ENCODE assay signal across 8 mouse cellular contexts in genomic region chr14:14013252-14013711, GRCm38 (mm10). TPM values are rescaled to one million over a fixed set of nuclear protein-coding genes. Genes with fewer than 3 reads are reported as not detected.
DNase-seq lines count a peak whose midpoint lies in the region; ATAC-seq and TF ChIP-seq lines count a peak whose summit lies in the region.

No protein-coding gene starts in this region.

- intact Hi-C loops in heart, postnatal 25 days (cut with DNase I), result loop anchor here (2.0 kb wide), 1 partner anchor 86 kb away; no protein-coding TSS in a partner anchor

- H3K4me1 ChIP-seq in heart, embryonic 10.5 days, result peaks cover 5% of the 10 kb centered on the region; the same call in 1 of the 2 replicates
- peaks cover 14% of the 10 kb centered on the region; the same call in 1 of the 2 replicates for H3K4me1 ChIP-seq in forebrain, postnatal 0 days (ENCODE audit: insufficient read depth)
- H3K4me1 ChIP-seq in limb, embryonic 14.5 days (ENCODE audit: control insufficient read depth, insufficient read depth, low read length), result peaks cover 5% of the 10 kb centered on the region; the same call in 1 of the 2 replicates
- no peaks in the 10 kb centered on the region; the same call in 1 of the 2 replicates for H3K4me1 ChIP-seq in midbrain, postnatal 0 days (ENCODE audit: insufficient read depth, low read length)

- H3K27ac ChIP-seq in heart, embryonic 10.5 days, result peak overlapping the region; percentile 99
- peak overlapping the region; percentile 98 for H3K27ac ChIP-seq in forebrain, postnatal 0 days (ENCODE audit: low read depth, low read length)
- H3K27ac ChIP-seq in limb, embryonic 14.5 days (replicated peaks; ENCODE audit: low read depth, low read length), result peak overlapping the region; percentile 100
- H3K27ac ChIP-seq in midbrain, postnatal 0 days (ENCODE audit: low read depth, low read length), result peak overlapping the region; percentile 96

- H3K4me3 ChIP-seq in heart, embryonic 10.5 days, result peak overlapping the region; percentile 88
- peak overlapping the region; percentile 57 for H3K4me3 ChIP-seq in C2C12 (ENCODE audit: insufficient read depth, poor library complexity, severe bottlenecking)
- H3K4me3 ChIP-seq in forebrain, postnatal 0 days (ENCODE audit: low read depth, low read length), result peak overlapping the region; percentile 96
- peak overlapping the region; percentile 77 for H3K4me3 ChIP-seq in limb, embryonic 14.5 days (replicated peaks; ENCODE audit: low read length)
- H3K4me3 ChIP-seq in midbrain, postnatal 0 days (ENCODE audit: low read depth, low read length), result peak overlapping the region; percentile 94

- peak; percentile 45 for ATAC-seq in forebrain, postnatal 0 days
- ATAC-seq in limb, embryonic 14.5 days (ENCODE audit: low FRiP score, low read depth), result peak; percentile 60
- peak; percentile 70 for ATAC-seq in midbrain, postnatal 0 days (ENCODE audit: low FRiP score)

- H3ac ChIP-seq in C2C12 (ENCODE audit: control insufficient read depth, insufficient read length, low read depth), result peak overlapping the region; percentile 93

- peaks cover 11% of the 10 kb centered on the region for H3K79me2 ChIP-seq in C2C12 (ENCODE audit: control insufficient read depth, insufficient read depth)

- H3K4me2 ChIP-seq in forebrain, postnatal 0 days (ENCODE audit: low read depth), result peak overlapping the region; percentile 83
- peak overlapping the region; percentile 78 for H3K4me2 ChIP-seq in limb, embryonic 14.5 days (replicated peaks; ENCODE audit: low read depth, low read length, severe bottlenecking)
- H3K4me2 ChIP-seq in midbrain, postnatal 0 days (ENCODE audit: low read depth, low read length, poor library complexity, severe bottlenecking), result peak overlapping the region; percentile 91

- no peaks in the 10 kb centered on the region for H3K9me3 ChIP-seq in heart, embryonic 10.5 days
- no peaks in the 10 kb centered on the region for H3K9me3 ChIP-seq in forebrain, postnatal 0 days (ENCODE audit: low read length)
- H3K9me3 ChIP-seq in limb, embryonic 14.5 days (ENCODE audit: control insufficient read depth, low read length), result no peaks in the 10 kb centered on the region
- H3K9me3 ChIP-seq in midbrain, postnatal 0 days (ENCODE audit: low read length), result no peaks in the 10 kb centered on the region

- no peak for TF ChIP-seq POLR2A in brain, embryonic 14.5 days (IDR thresholded peaks at IDR 0.05; ENCODE audit: borderline replicate concordance, extremely low read depth, insufficient read depth, insufficient read length, poor library complexity, severe bottlenecking)
- TF ChIP-seq POLR2A in limb, embryonic 14.5 days (IDR thresholded peaks at IDR 0.05; ENCODE audit: borderline replicate concordance, extremely low read depth, insufficient read depth, insufficient read length), result no peak

- no peak for TF ChIP-seq CTCF in C2C12 (IDR thresholded peaks at IDR 0.05; ENCODE audit: control insufficient read depth, insufficient read depth, insufficient read length)
- TF ChIP-seq CTCF in brain, embryonic 14.5 days (IDR thresholded peaks at IDR 0.05; ENCODE audit: borderline replicate concordance, extremely low read depth, insufficient read depth, insufficient read length), result no peak
- TF ChIP-seq CTCF in forebrain, postnatal 0 days (IDR thresholded peaks at IDR 0.05; ENCODE audit: low read depth), result no peak
- no peak for TF ChIP-seq CTCF in midbrain, postnatal 0 days (IDR thresholded peaks at IDR 0.05)

- 0% methylated on average over 24 of the region's 27 CpGs for WGBS in heart, embryonic 10.5 days
- 3% methylated on average over 20 of the region's 27 CpGs for WGBS in forebrain, postnatal 0 days
- under 1% methylated on average over 9 of the region's 27 CpGs for WGBS in limb, embryonic 14.5 days
- WGBS in midbrain, postnatal 0 days, result 1% methylated on average over 13 of the region's 27 CpGs

- H3K79me3 ChIP-seq in C2C12 (ENCODE audit: low read depth), result no peaks in the 10 kb centered on the region

- peak overlapping the region; percentile 98 for H3K9ac ChIP-seq in forebrain, postnatal 0 days
- peak overlapping the region; percentile 100 for H3K9ac ChIP-seq in limb, embryonic 14.5 days (ENCODE audit: low read depth, low read length, severe bottlenecking)
- peak overlapping the region; percentile 97 for H3K9ac ChIP-seq in midbrain, postnatal 0 days (replicated peaks; ENCODE audit: low read length, poor library complexity, severe bottlenecking)

- DNase-seq in heart, embryonic 10.5 days (ENCODE audit: low spot score), result peak; percentile 78
- no peak for DNase-seq in heart, postnatal 25 days (ENCODE audit: low spot score)
- peak; percentile 53 for DNase-seq in brain, embryonic 14.5 days (ENCODE audit: low read depth)
- DNase-seq in forebrain, postnatal 0 days, result no peak
- no peak for DNase-seq in limb, embryonic 14.5 days (ENCODE audit: low spot score)
- DNase-seq in midbrain, postnatal 0 days (ENCODE audit: low spot score), result peak; percentile 24
- DNase-seq in gastrocnemius, postnatal 25 days, result no peak

- no peaks in the 10 kb centered on the region for H3K27me3 ChIP-seq in heart, embryonic 10.5 days (ENCODE audit: insufficient read depth, poor library complexity, severe bottlenecking)
- no peaks in the 10 kb centered on the region for H3K27me3 ChIP-seq in C2C12 (ENCODE audit: control insufficient read depth, insufficient read depth, insufficient read length)
- no peaks in the 10 kb centered on the region for H3K27me3 ChIP-seq in forebrain, postnatal 0 days (ENCODE audit: insufficient read depth, low read length)
- H3K27me3 ChIP-seq in limb, embryonic 14.5 days (ENCODE audit: control insufficient read depth, insufficient read depth, low read length), result no peaks in the 10 kb centered on the region
- H3K27me3 ChIP-seq in midbrain, postnatal 0 days (ENCODE audit: insufficient read depth, low read length), result no peaks in the 10 kb centered on the region

- H3K36me3 ChIP-seq in heart, embryonic 10.5 days, result peaks cover 11% of the 10 kb centered on the region; the same call in 1 of the 2 replicates
- peaks cover 9% of the 10 kb centered on the region for H3K36me3 ChIP-seq in C2C12 (ENCODE audit: control insufficient read depth, insufficient read depth)
- H3K36me3 ChIP-seq in forebrain, postnatal 0 days (ENCODE audit: insufficient read depth), result 0 out of 2 replicates have a peak, but pooled peaks cover 3% of the 10 kb centered on the region
- H3K36me3 ChIP-seq in limb, embryonic 14.5 days (ENCODE audit: control insufficient read depth, insufficient read depth, low read length), result peaks cover 11% of the 10 kb centered on the region
- no peaks in the 10 kb centered on the region for H3K36me3 ChIP-seq in midbrain, postnatal 0 days (ENCODE audit: insufficient read depth, low read length)

TF ChIP-seq in C2C12, 6 proteins besides CTCF, POLR2A, EP300 and RAD21:
- TF ChIP-seq CEBPB (IDR thresholded peaks at IDR 0.05; ENCODE audit: low read depth) (no peak), MYOD1 (IDR thresholded peaks at IDR 0.05; ENCODE audit: control insufficient read depth, insufficient read length, low read depth) (no peak), USF1 (IDR thresholded peaks at IDR 0.05; ENCODE audit: low read depth) (no peak), MYOG (IDR thresholded peaks at IDR 0.05; ENCODE audit: control insufficient read depth, extremely low read depth, insufficient read length) (no peak), MAX (IDR thresholded peaks at IDR 0.05) (no peak), FOSL1 (IDR thresholded peaks at IDR 0.05; ENCODE audit: insufficient read depth, low read length, poor library complexity, severe bottlenecking) (no peak)
TF ChIP-seq in C2C12: peak in this region for 0.

RNA-seq across cellular contexts. Expression of gene Thoc7, which starts 51.6 kb away (rescaled TPM):
- polyA plus RNA-seq in heart, embryonic 10.5 days (2016; fragmentation: Nextera tagmentation; extraction: Ambion mirVana), result 131 and 135 TPM in 2 replicates
- 10 to 100 TPM; 87.7 to 96.3 TPM for total RNA-seq in heart, postnatal 25 days (2021)
- 63.8 TPM for polyA plus RNA-seq in C2C12 (2012; fragmentation: generic; extraction: Trizol)
- polyA plus RNA-seq in brain, embryonic 14.5 days (2012; rRNA removed), result 101 and 108 TPM in 2 replicates
- total RNA-seq in forebrain, postnatal 0 days (2014; rRNA removed), result 90.7 and 105 TPM in 2 replicates
- 189 and 216 TPM in 2 replicates for polyA plus RNA-seq in forebrain, postnatal 0 days (2015; fragmentation: Nextera tagmentation; extraction: Ambion mirVana)
- polyA plus RNA-seq in limb, embryonic 14.5 days (2012; rRNA removed), result 89.4 and 116 TPM in 2 replicates
- polyA plus RNA-seq in limb, embryonic 14.5 days (2014; fragmentation: Nextera tagmentation; extraction: Ambion mirVana), result 194 and 195 TPM in 2 replicates
- 55.7 and 70.7 TPM in 2 replicates for total RNA-seq in midbrain, postnatal 0 days (2014; rRNA removed)
- 195 and 196 TPM in 2 replicates for polyA plus RNA-seq in midbrain, postnatal 0 days (2015; fragmentation: Nextera tagmentation; extraction: Ambion mirVana)
- 100 to 1,000 TPM; 119 to 124 TPM for total RNA-seq in gastrocnemius, postnatal 25 days (2021)

RNA-seq across cellular contexts. Expression of gene Atxn7, which starts 52.0 kb away (rescaled TPM):
- polyA plus RNA-seq in heart, embryonic 10.5 days (2016; fragmentation: Nextera tagmentation; extraction: Ambion mirVana), result 2.6 and 3.0 TPM in 2 replicates
- total RNA-seq in heart, postnatal 25 days (2021), result 10 to 100 TPM; 14.7 to 19.0 TPM
- polyA plus RNA-seq in C2C12 (2012; fragmentation: generic; extraction: Trizol), result 1.9 TPM
- 19.5 and 22.1 TPM in 2 replicates for polyA plus RNA-seq in brain, embryonic 14.5 days (2012; rRNA removed)
- total RNA-seq in forebrain, postnatal 0 days (2014; rRNA removed), result 9.2 and 14.4 TPM in 2 replicates
- 1.0 and 2.2 TPM in 2 replicates for polyA plus RNA-seq in forebrain, postnatal 0 days (2015; fragmentation: Nextera tagmentation; extraction: Ambion mirVana)
- 18.7 and 26.7 TPM in 2 replicates for polyA plus RNA-seq in limb, embryonic 14.5 days (2012; rRNA removed)
- polyA plus RNA-seq in limb, embryonic 14.5 days (2014; fragmentation: Nextera tagmentation; extraction: Ambion mirVana), result 6.4 and 8.8 TPM in 2 replicates
- 12.7 and 22.4 TPM in 2 replicates for total RNA-seq in midbrain, postnatal 0 days (2014; rRNA removed)
- polyA plus RNA-seq in midbrain, postnatal 0 days (2015; fragmentation: Nextera tagmentation; extraction: Ambion mirVana), result 2.2 and 2.5 TPM in 2 replicates
- 10 to 100 TPM; 14.0 to 17.0 TPM for total RNA-seq in gastrocnemius, postnatal 25 days (2021)

Comparison
In these comparisons a context has a peak if more than half of its experiments do, and no peak if none do; other contexts are left out.
1. DNase-seq: peak in heart, embryonic 10.5 days (single experiment), brain, embryonic 14.5 days (single experiment) and midbrain, postnatal 0 days (single experiment); none in heart, postnatal 25 days (single experiment), forebrain, postnatal 0 days (single experiment), limb, embryonic 14.5 days (single experiment) and gastrocnemius, postnatal 25 days (single experiment).
2. Peak in every context shown above with its lines, with median percentiles within 50 percentile points of each other: H3K27ac ChIP-seq, H3K4me3 ChIP-seq, ATAC-seq, H3K4me2 ChIP-seq and H3K9ac ChIP-seq.